Mouse (Mus musculus): Measurements from ENCODE around the gene Amer1. TPM values are rescaled to one million over a fixed set of nuclear protein-coding genes. Genes with fewer than 3 reads are reported as not detected.

Amer1 gene
- polyA plus RNA-seq, 1 experiment: 1.8 TPM

DNA sequence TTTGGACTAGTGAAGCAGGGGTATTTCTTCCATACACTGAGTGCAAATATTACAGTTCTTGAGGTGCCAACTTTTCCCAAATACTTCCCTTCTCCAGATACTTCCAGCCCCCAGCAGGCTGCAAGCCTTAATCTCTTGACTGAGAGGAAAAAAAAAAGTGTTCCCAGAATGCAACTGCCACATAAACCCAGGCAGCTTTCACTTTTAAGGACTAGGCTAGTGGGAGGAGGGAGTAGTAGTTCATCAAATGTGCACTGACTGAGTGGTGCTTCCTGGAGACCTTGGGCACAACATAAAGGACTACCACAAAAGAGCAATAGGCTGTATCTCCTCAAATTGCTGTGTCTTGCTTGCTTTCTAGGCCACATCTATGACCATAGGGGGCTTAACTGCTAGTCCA is 3.4 kb downstream of the Amer1 start:
- Histone ChIP-seq H3K27ac (ENCODE audit: insufficient read depth, low read depth, low read length) (no peak overlapping the region; the same call in 1 of the 2 replicates), H3K36me3 (ENCODE audit: control insufficient read depth, insufficient read depth, low read length) (no peaks in the 10 kb centered on the region), H3K4me1 (ENCODE audit: control insufficient read depth, insufficient read depth, low read length) (no peaks in the 10 kb centered on the region; the same call in 1 of the 2 replicates), H3K4me3 (ENCODE audit: insufficient read depth, low read depth, low read length) (no peak overlapping the region), H3K27me3 (replicated peaks; ENCODE audit: control insufficient read depth, insufficient read depth, low read length) (no peaks in the 10 kb centered on the region)
- no peak for TF ChIP-seq CTCF (conservative IDR thresholded peaks at IDR 0.05; ENCODE audit: insufficient read depth, insufficient read length, low read depth, low read length)
- no peak for TF ChIP-seq POLR2A (IDR thresholded peaks at IDR 0.05; ENCODE audit: low read depth, low read length)
- DNase-seq: no peak

DNA sequence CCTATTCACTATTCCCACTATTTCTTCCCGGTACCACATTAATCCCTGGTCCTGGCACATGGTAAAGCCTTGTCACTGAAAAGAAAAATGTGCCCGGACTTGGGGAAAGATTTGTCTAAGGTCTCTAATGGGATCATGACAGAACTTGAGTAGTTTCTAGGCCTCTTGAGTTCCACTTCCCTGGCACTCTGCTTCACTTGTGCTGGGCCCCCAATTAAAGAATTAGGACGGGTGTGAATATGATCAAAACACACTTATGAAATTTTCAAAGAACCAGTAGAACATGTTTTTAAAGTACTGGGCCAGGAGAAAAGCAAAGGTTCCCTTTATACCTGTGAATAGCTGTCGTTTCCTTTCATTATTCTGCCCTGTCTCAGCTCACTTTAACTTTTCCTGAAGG is 6.2 kb downstream of the Amer1 start:
- WGBS: 86% methylated on average over 4 of the region's 4 CpGs
- no peaks in the 10 kb centered on the region for H3K4me1 ChIP-seq (ENCODE audit: control insufficient read depth, insufficient read depth, low read length)
- H3K27me3 ChIP-seq (replicated peaks; ENCODE audit: control insufficient read depth, insufficient read depth, low read length): no peaks in the 10 kb centered on the region
- no peak for DNase-seq
- H3K4me3 ChIP-seq (ENCODE audit: insufficient read depth, low read depth, low read length): no peak overlapping the region
- TF ChIP-seq CTCF (conservative IDR thresholded peaks at IDR 0.05; ENCODE audit: insufficient read depth, insufficient read length, low read depth, low read length): no peak
- TF ChIP-seq POLR2A (IDR thresholded peaks at IDR 0.05; ENCODE audit: low read depth, low read length): no peak
- no peak overlapping the region for H3K27ac ChIP-seq (ENCODE audit: insufficient read depth, low read depth, low read length)
- H3K36me3 ChIP-seq (ENCODE audit: control insufficient read depth, insufficient read depth, low read length): no peaks in the 10 kb centered on the region

DNA sequence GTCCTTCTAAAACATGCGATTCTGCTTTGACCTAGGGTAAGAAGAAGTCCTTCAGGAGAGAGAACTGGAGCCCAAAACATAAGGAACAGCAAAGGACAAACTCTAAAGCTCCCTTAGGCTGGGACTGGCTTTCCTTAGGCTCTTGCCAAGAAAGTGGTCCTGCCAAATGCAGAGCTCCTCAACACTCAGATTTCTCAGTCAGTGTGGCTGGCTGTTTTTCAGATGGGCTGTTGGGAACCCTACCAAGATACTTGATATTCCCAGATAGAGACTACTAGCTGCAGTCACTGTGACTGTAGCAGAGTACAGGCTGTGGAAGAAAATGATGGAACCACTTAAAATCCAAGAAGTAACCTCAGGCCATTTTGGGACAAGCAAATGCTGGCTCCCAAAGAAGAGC is 7.4 kb downstream of the Amer1 start:
- no peak for TF ChIP-seq POLR2A (IDR thresholded peaks at IDR 0.05; ENCODE audit: low read depth, low read length)

DNA sequence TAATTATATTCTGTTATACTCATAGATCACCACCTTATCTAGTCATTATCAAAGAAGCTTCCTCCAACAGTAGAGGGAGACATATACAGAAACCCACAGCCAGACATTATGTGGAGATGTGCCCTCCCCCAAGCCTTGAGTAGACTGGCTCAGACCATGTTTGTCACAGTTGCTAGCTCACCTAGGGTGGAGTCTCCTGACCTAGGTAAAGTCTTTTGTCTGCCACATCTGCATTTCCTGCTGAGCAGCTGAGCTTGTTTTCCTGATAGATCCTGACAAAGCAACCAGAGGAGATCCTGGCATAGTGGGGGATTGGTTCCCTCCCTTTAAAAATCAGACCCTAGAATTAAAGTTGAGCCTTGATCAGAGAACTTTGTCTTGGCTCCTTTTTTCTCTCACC is 71.6 kb downstream of the Amer1 start:
- TF ChIP-seq CTCF (conservative IDR thresholded peaks at IDR 0.05; ENCODE audit: insufficient read depth, insufficient read length, low read depth, low read length) (no peak), POLR2A (IDR thresholded peaks at IDR 0.05; ENCODE audit: low read depth, low read length) (no peak)
- no peak for DNase-seq
- no peaks in the 10 kb centered on the region for H3K4me1 ChIP-seq (ENCODE audit: control insufficient read depth, insufficient read depth, low read length)
- H3K27me3 ChIP-seq (replicated peaks; ENCODE audit: control insufficient read depth, insufficient read depth, low read length): no peaks in the 10 kb centered on the region
- no peak overlapping the region for H3K27ac ChIP-seq (ENCODE audit: insufficient read depth, low read depth, low read length)
- H3K36me3 ChIP-seq (ENCODE audit: control insufficient read depth, insufficient read depth, low read length): no peaks in the 10 kb centered on the region
- no peak overlapping the region for H3K4me3 ChIP-seq (ENCODE audit: insufficient read depth, low read depth, low read length)

More for the DNA sequence above, 7.4 kb downstream of the Amer1 start:
- Histone ChIP-seq H3K4me1 (ENCODE audit: control insufficient read depth, insufficient read depth, low read length) (no peaks in the 10 kb centered on the region), H3K27ac (ENCODE audit: insufficient read depth, low read depth, low read length) (no peak overlapping the region), H3K4me3 (ENCODE audit: insufficient read depth, low read depth, low read length) (no peak overlapping the region), H3K36me3 (ENCODE audit: control insufficient read depth, insufficient read depth, low read length) (no peaks in the 10 kb centered on the region), H3K27me3 (replicated peaks; ENCODE audit: control insufficient read depth, insufficient read depth, low read length) (no peaks in the 10 kb centered on the region)
- DNase-seq: no peak
- 96% methylated on average over 1 of the region's 1 CpGs for WGBS

Other genes starting within 250 kb of the Amer1 start
- 2.6 TPM in 2 replicates for gene Arhgef9, start 248.0 kb downstream of the Amer1 start, polyA plus RNA-seq (2012; rRNA removed)
- 0.86 TPM in 1 of 2 replicates, not detected in the other for gene Asb12, start 113.1 kb upstream of the Amer1 start, polyA plus RNA-seq (2012; rRNA removed)
- gene Pfn5, start 113.2 kb upstream of the Amer1 start, polyA plus RNA-seq (2012; rRNA removed): not detected in 2 replicates
- gene Zc4h2, start 213.6 kb upstream of the Amer1 start, polyA plus RNA-seq (2012; rRNA removed): 1.6 and 2.0 TPM in 2 replicates

Measured in kidney, adult 2 months (tissue).